Mouse (Mus musculus) olfactory bulb, adult 2 months (tissue): ENCODE data around the gene Sdhc. TPM values are rescaled to one million over a fixed set of nuclear protein-coding genes. Genes with fewer than 3 reads are reported as not detected.

ENCODE experiments used
- H3K27ac ChIP-seq: fragments of 200-500 bp; 2 replicates; pipeline ENCODE4 v1.5.1; 2012; ENCODE audit warnings: low read depth, low read length; ENCODE audit not compliant: insufficient read depth
- H3K4me1 ChIP-seq: fragments of 200-500 bp; 2 replicates; pipeline ENCODE4 v1.6.1; 2012; ENCODE audit warnings: low read length; ENCODE audit not compliant: control insufficient read depth, insufficient read depth
- H3K4me3 ChIP-seq: fragments of 200-500 bp; 2 replicates; pipeline ENCODE4 v1.5.1; 2012; ENCODE audit warnings: mild to moderate bottlenecking, low read depth, low read length, moderate library complexity; ENCODE audit not compliant: insufficient read depth
- CTCF ChIP-seq: fragments of 200-500 bp; IDR thresholded peaks from 2 replicates; pipeline ENCODE4 v1.5.1; 2012; ENCODE audit warnings: low read depth, mild to moderate bottlenecking, low read length, moderate library complexity; ENCODE audit not compliant: insufficient read depth
- POLR2A ChIP-seq: fragments of 200-500 bp; IDR thresholded peaks from 2 replicates; pipeline ENCODE4 v1.6.1; 2012; ENCODE audit warnings: mild to moderate bottlenecking, low read depth, low read length, moderate library complexity; ENCODE audit not compliant: insufficient read depth
- WGBS: fragments of 180-500 bp; shearing (Covaris S2); methylation state at CpG from one replicate; pipeline ENCODE4 v1.1.7; 2018; 5-methylcytosine and 5-hydroxymethylcytosine counted together
- polyA plus RNA-seq: library from polyadenylated mRNA; stranded (reverse); fragments of >200 nt; gene quantifications from 2 replicates; pipeline ENCODE4 v1.2.4, GENCODE M21; 2012; ENCODE audit warnings: low replicate concordance; ENCODE audit not compliant: missing spikeins, insufficient read depth, insufficient read length

Sdhc gene
- polyA plus RNA-seq, 1 experiment = not detected

DNA sequence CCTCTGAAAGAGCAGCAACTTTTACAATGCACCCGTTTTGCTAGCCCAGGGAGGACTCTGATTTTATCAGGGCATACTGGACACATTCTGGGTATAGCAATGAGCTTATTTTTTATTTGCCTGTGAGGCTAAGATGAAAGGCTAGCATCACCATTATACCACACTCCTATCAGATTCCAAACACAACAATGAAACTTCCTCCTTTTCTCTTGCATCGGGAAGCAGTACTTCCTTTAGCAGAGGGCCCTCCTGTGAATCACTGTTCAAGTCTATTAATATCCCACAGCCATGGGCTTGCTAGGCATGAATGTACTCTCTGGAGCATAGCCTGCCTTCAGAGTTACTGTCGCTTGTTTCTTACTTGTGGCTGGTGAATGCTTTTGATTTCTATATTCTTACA, 20.7 kb upstream of the Sdhc start:
- Histone ChIP-seq H3K4me3 (no peak overlapping the region), H3K27ac (peak overlapping the region; percentile 76; the same call in 1 of the 2 replicates), H3K4me1 (peaks cover 18% of the 10 kb centered on the region)
- WGBS = 30% methylated on average over 3 of the region's 3 CpGs
- TF ChIP-seq POLR2A (no peak), CTCF (no peak)

DNA sequence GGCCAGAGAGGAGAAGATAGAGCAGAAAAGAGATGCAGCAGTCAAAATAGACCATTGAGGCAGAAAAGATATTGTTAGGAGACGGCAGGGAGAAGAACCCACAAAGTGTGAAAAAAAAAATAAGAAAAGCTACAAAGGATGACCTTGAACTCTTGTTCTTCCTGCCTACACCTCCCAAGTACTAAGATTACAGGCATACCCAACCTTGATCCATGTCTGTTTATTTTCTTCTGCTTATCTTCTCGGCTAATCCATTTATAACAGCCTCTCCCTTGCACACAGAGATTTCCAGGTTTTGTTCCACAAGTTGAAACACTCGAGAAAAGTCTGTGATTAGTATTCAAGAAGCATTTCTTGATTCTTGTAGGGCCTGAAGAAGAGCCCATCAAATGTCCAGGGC, 19.5 kb upstream of the Sdhc start:
- H3K4me1 ChIP-seq = peaks cover 18% of the 10 kb centered on the region
- TF ChIP-seq CTCF (no peak), POLR2A (no peak)
- 66% methylated on average over 3 of the region's 3 CpGs for WGBS
- no peak overlapping the region for H3K4me3 ChIP-seq
- H3K27ac ChIP-seq = no peak overlapping the region

DNA sequence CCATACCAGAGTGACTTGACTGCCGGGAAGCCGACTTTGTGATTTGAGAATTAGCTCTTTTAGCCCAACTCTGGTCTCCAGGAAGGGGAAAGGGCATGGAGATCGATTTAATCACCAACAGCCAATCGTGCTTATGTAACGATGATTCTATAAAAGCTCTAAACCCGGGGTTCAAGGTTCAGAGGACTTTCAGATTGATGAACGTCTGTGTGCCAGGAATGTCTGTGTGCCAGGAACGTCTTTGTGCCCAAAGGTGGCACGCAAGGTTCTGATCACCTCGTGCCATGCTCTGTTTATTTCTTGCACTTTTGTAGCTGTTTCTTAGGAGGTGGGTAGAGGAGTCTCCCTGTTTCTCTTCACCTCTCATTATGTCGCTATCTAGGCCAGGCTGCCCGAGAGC, 18.5 kb upstream of the Sdhc start:
- 89% methylated on average over 12 of the region's 12 CpGs for WGBS
- Histone ChIP-seq H3K27ac (no peak overlapping the region), H3K4me1 (peaks cover 17% of the 10 kb centered on the region), H3K4me3 (no peak overlapping the region)
- TF ChIP-seq POLR2A (no peak), CTCF (no peak)

DNA sequence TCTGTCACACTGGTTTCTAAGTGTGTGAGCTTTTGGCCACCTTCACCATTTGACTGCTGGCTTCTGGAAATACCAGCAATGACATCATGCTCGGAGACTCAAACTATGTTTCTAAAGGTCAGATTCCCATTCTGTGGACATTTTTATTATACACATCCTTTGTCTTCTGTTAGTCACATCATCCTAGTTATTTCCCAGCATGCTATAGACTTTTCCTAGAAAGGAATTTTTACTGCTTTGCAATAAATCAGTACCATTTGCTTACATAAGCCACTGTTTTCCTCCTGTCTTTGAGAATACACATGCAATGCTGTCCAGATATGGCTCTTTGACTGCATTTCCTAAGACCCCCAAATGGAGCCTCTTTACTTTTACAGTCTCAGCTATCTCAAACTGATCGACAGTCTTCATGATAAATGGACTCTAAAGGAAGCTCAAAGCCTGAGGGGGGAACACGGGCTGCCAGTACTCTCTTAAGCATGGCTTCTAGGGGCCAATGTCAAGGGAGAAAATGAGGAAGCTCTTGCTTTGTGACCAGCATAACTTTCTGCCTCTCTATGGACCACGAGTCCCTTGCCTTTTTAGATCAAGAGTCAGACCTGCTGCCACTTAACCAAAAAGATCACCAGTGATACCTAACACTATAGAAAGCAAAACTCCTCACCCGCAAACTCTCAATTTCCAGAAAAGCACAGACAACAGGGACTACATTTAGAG, 15.4 kb upstream of the Sdhc start:
- H3K4me1 ChIP-seq = peaks cover 1% of the 10 kb centered on the region
- 81% methylated on average over 5 of the region's 5 CpGs for WGBS
- no peak for TF ChIP-seq CTCF
- TF ChIP-seq POLR2A = no peak
- no peak overlapping the region for H3K27ac ChIP-seq
- no peak overlapping the region for H3K4me3 ChIP-seq

DNA sequence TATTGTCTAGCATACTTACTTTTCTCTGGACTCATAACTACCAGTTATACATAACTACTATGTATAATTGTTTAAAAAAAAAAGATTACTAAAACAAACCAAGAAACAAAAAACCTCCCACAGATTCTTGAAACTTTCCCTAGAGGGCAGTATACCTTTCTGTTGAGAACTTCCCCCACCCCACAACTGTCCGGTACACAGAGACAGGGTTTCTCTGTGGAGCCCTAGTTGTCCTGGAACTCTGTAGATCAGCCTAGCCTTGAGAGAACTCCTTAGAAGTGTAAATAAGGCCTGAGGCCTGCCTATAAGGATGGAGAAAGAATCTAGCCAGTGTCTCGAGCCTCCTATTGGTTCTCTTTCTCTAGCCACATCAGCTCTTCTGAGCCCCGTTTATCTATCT, 13.9 kb upstream of the Sdhc start:
- 35% methylated on average over 3 of the region's 3 CpGs for WGBS
- Histone ChIP-seq H3K4me3 (no peak overlapping the region), H3K27ac (no peak overlapping the region), H3K4me1 (peaks cover 6% of the 10 kb centered on the region; the same call in 1 of the 2 replicates)
- TF ChIP-seq CTCF = no peak
- TF ChIP-seq POLR2A = no peak

DNA sequence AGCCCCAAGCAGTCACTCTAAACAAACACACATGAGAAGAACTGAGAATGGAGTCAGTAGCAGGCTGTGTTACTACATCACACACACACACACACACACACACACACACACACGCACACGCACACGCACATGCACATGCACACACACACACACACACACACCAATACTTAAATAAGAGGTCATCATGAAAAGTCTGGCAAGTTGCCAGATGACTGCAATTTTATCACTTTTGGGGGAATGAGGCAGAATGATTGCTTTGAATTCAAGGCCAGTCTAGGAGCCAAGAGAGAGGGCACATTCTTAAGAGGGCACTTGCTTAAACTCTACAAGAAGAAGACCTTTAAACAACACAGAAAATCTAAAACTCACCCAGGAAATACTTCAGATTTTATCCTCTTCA, 12.1 kb upstream of the Sdhc start:
- Histone ChIP-seq H3K4me1 (peaks cover 6% of the 10 kb centered on the region; the same call in 1 of the 2 replicates), H3K4me3 (no peak overlapping the region), H3K27ac (no peak overlapping the region)
- no peak for TF ChIP-seq CTCF
- no peak for TF ChIP-seq POLR2A
- WGBS = 86% methylated on average over 3 of the region's 3 CpGs

DNA sequence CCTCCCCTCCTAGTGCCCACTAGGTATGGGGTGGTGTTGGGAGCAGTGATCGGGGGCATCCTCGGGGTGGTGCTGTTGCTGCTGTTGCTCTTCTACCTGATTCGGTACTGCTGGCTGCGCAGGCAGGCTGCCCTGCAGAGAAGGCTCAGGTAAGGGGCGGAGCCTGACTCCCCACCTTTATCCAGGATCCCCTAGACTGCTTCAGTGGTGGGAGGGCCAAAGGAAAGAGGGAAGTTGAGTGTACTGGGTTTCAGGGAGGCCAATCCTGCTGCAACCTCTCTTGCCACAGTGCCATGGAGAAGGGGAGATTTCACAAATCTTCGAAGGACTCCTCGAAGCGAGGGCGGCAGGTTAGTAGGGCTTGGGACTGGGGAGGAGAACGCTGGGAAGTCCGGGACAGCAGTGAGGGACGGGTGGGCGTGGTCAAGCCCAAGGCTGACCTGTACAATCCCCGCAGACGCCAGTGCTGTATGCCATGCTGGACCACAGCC, 9.1 kb upstream of the Sdhc start:
- H3K27ac ChIP-seq = no peak overlapping the region
- H3K4me1 ChIP-seq = peaks cover 8% of the 10 kb centered on the region; the same call in 1 of the 2 replicates
- H3K4me3 ChIP-seq = no peak overlapping the region
- no peak for TF ChIP-seq POLR2A
- no peak for TF ChIP-seq CTCF
- WGBS = 16% methylated on average over 15 of the region's 15 CpGs

DNA sequence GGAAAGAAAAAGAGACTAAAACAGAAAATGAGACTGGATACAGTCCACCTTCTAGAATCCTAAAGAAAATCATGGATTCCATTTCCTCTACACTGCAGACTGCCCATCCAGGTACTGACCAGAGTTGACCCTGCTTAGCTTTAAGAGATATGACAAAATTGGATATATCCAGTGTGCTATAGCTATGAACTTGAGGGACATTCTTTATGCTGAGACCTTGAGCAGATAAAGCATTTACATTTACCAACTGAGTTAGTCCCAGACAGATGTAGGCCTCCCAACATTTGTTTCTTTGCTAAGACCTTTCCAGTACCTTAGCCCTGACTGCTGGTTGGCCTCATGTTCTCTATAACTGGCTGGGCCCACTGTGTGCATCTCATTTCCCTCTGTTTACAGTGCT, 7.6 kb upstream of the Sdhc start:
- TF ChIP-seq POLR2A = no peak
- TF ChIP-seq CTCF = no peak
- Histone ChIP-seq H3K4me3 (no peak overlapping the region), H3K27ac (no peak overlapping the region), H3K4me1 (peaks cover 8% of the 10 kb centered on the region; the same call in 1 of the 2 replicates)

DNA sequence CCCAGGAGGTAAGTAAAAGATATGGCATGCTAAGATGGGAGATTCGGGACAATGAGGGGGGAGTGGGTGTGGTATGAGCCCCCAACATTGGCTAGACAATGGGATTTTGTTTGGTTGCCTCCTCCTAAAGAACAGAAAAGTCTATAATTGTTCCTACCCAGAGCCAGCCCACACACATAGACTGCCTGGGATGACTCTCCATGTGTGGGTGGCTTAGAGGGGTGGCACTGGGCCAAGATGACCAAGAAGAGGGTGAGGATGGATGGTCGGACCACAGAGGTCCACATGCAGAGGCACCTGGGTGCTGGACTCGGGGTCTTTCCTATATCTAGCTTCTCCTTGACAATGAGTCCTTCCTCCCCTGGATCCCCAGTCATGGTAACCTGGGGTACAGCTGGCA, 6.2 kb upstream of the Sdhc start:
- Histone ChIP-seq H3K4me3 (no peak overlapping the region), H3K27ac (no peak overlapping the region), H3K4me1 (peaks cover 8% of the 10 kb centered on the region; the same call in 1 of the 2 replicates)
- no peak for TF ChIP-seq POLR2A
- no peak for TF ChIP-seq CTCF
- WGBS = 55% methylated on average over 3 of the region's 3 CpGs
